Comparison of ENCODE assay signal across 22 mouse cellular contexts in the genomic region with DNA sequence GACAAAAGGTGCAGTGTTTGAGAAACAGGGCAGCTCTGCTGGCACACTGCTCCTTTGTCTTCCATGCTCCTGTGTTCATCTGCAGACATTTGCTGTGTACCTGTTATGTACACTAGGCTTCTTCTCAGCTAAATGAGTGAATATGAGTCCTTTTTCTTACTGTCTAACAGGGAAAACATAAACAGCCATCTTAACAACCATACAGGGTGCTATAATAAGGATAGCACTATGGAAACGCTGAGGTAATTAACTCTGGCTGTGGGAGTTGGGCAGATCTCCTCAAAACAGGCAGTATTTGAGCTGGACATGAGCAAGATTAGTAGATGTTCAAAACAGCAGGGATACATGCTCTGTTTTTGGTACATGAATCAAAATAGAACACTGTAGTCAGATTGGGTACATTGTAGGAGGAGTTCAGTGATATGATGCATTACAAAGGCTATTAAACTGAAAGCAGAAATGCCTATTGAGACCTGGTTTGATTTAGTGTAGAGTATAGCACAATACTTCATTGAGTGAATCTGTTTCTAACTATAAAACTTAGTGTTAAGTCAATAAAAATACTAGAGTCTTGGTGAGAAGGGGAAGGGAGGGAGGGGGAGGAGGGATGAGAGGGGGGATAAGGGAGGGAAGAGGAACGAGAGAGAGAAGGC. TPM values are rescaled to one million over a fixed set of nuclear protein-coding genes. Genes with fewer than 3 reads are reported as not detected.
A peak's percentile ranks its signal among the peaks of the same experiment; 100 is the strongest.
DNase-seq lines count a peak whose midpoint lies in the region; ATAC-seq and TF ChIP-seq lines count a peak whose summit lies in the region.
"Had no signal": no experiment of that assay in that cellular context is flagged by ENCODE, and none has a peak within 500 bp of the region (broad histone marks: within the 10 kb centered on the region; RNA-seq: fewer than 3 reads in every experiment).

No protein-coding gene starts in this region.

- peaks cover 6% of the 10 kb centered on the region for H3K36me3 ChIP-seq in forebrain, postnatal 0 days (ENCODE audit: insufficient read depth)
- H3K36me3 ChIP-seq in forebrain, embryonic 10.5 days (replicated peaks) = no peaks in the 10 kb centered on the region; the same call in 1 of the 2 replicates
- H3K36me3 ChIP-seq in liver, embryonic 11.5 days (ENCODE audit: control insufficient read depth, insufficient read depth, low read length) = no peaks in the 10 kb centered on the region; the same call in 1 of the 2 replicates

- no peaks in the 10 kb centered on the region for H3K27me3 ChIP-seq in forebrain, postnatal 0 days (ENCODE audit: insufficient read depth, low read length)
- no peaks in the 10 kb centered on the region for H3K27me3 ChIP-seq in forebrain, embryonic 10.5 days (ENCODE audit: poor library complexity, severe bottlenecking)
- H3K27me3 ChIP-seq in liver, embryonic 11.5 days (replicated peaks; ENCODE audit: control insufficient read depth, insufficient read depth, low read length) = no peaks in the 10 kb centered on the region
- H3K27me3 ChIP-seq: heart, embryonic 15.5 days; lung, embryonic 15.5 days had no signal

- H3K4me1 ChIP-seq in forebrain, postnatal 0 days (ENCODE audit: insufficient read depth) = no peaks in the 10 kb centered on the region
- H3K4me1 ChIP-seq in forebrain, embryonic 10.5 days = no peaks in the 10 kb centered on the region
- no peaks in the 10 kb centered on the region for H3K4me1 ChIP-seq in liver, embryonic 11.5 days (replicated peaks; ENCODE audit: control insufficient read depth, insufficient read depth, low read length)
- H3K4me1 ChIP-seq: heart, embryonic 15.5 days; lung, embryonic 15.5 days had no signal

- H3K9ac ChIP-seq in forebrain, postnatal 0 days = no peak overlapping the region
- H3K9ac ChIP-seq in liver, embryonic 11.5 days (ENCODE audit: low read depth, low read length) = no peak overlapping the region
- H3K9ac ChIP-seq: heart, embryonic 15.5 days; liver, embryonic 14.5 days; lung, embryonic 15.5 days had no signal

- H3K4me3 ChIP-seq in forebrain, postnatal 0 days (ENCODE audit: low read depth, low read length) = no peak overlapping the region
- no peak overlapping the region for H3K4me3 ChIP-seq in forebrain, embryonic 10.5 days
- H3K4me3 ChIP-seq in liver, embryonic 11.5 days (ENCODE audit: low read depth, low read length) = no peak overlapping the region
- H3K4me3 ChIP-seq: heart, adult 2 months; heart, embryonic 15.5 days; lung, embryonic 15.5 days had no signal

- H3K9me3 ChIP-seq in forebrain, postnatal 0 days (ENCODE audit: low read length) = no peaks in the 10 kb centered on the region
- no peaks in the 10 kb centered on the region for H3K9me3 ChIP-seq in forebrain, embryonic 10.5 days
- no peaks in the 10 kb centered on the region for H3K9me3 ChIP-seq in liver, embryonic 11.5 days (ENCODE audit: control insufficient read depth, low read length)
- H3K9me3 ChIP-seq: heart, embryonic 15.5 days; lung, embryonic 15.5 days had no signal

- TF ChIP-seq CTCF in forebrain, postnatal 0 days (IDR thresholded peaks at IDR 0.05; ENCODE audit: low read depth) = no peak

- H3K27ac ChIP-seq in forebrain, postnatal 0 days (ENCODE audit: low read depth, low read length) = no peak overlapping the region
- H3K27ac ChIP-seq in forebrain, embryonic 10.5 days = no peak overlapping the region
- H3K27ac ChIP-seq in liver, embryonic 11.5 days (ENCODE audit: low read depth, low read length) = no peak overlapping the region
- H3K27ac ChIP-seq: heart, adult 2 months; heart, embryonic 15.5 days; liver, embryonic 14.5 days; lung, embryonic 15.5 days had no signal

- peak; percentile 40; the same call in 1 of the 2 replicates for ATAC-seq in forebrain, postnatal 0 days
- no peak for ATAC-seq in liver, embryonic 11.5 days (replicated peaks; ENCODE audit: low FRiP score)
- ATAC-seq: forebrain, embryonic 16.5 days; inflammation-experienced regulatory T-cells, adult 6 months had no signal

- intact Hi-C loops in left cerebral cortex, postnatal 10 days (cut with DNase I) = no loop called here

- no peak overlapping the region for H3K4me2 ChIP-seq in forebrain, postnatal 0 days (ENCODE audit: low read depth)
- H3K4me2 ChIP-seq in liver, embryonic 11.5 days = no peak overlapping the region
- H3K4me2 ChIP-seq: heart, embryonic 15.5 days; lung, embryonic 15.5 days had no signal

- no peak for DNase-seq in forebrain, postnatal 0 days
- no peak for DNase-seq in forebrain, embryonic 10.5 days (ENCODE audit: extremely low spot score, low spot score)
- DNase-seq in left cerebral cortex, adult 11 months (ENCODE audit: low spot score) = peak; percentile 10
- no peak for DNase-seq in left cerebral cortex, postnatal 10 days (ENCODE audit: extremely low spot score in 1 of 2, low spot score in 2 of 2)
- DNase-seq in retina, postnatal 1 day = peak; percentile 5
- DNase-seq in retina, embryonic 14.5 days (ENCODE audit: low spot score) = no peak
- peak; percentile 62 for DNase-seq in telencephalon, adult 2 months (ENCODE audit: low read depth, low spot score)
- no peak for DNase-seq in liver, embryonic 11.5 days (ENCODE audit: low spot score)
- DNase-seq: adrenal gland, adult 2 months; cerebellum, postnatal 14 days; embryo, embryonic 11 days; gastrocnemius, postnatal 14 days; heart, adult 2 months; kidney, adult 2 months; kidney, postnatal 10 days; lung, postnatal 4 days; thymus, postnatal 36 days had no signal

- WGBS in forebrain, postnatal 0 days = 41% methylated on average over 2 of the region's 2 CpGs
- 76% methylated on average over 2 of the region's 2 CpGs for WGBS in forebrain, embryonic 10.5 days
- WGBS in liver, embryonic 11.5 days = 69% methylated on average over 2 of the region's 2 CpGs

RNA-seq across cellular contexts. Expression of gene Oxsm, which starts 47.3 kb away (rescaled TPM):
- 4.2 and 4.3 TPM in 2 replicates for total RNA-seq in forebrain, postnatal 0 days (2014; rRNA removed)
- polyA plus RNA-seq in forebrain, postnatal 0 days (2015; fragmentation: Nextera tagmentation; extraction: Ambion mirVana) = 0.84 and 1.2 TPM in 2 replicates
- polyA plus RNA-seq in forebrain, embryonic 10.5 days (2016; fragmentation: Nextera tagmentation; extraction: Ambion mirVana) = 1.3 and 1.6 TPM in 2 replicates
- 10 to 100 TPM in 1 of 2 experiments, 1 to 10 TPM in 1; 10.0 to 11.9 TPM for total RNA-seq in left cerebral cortex, postnatal 10 days (2021)
- polyA plus RNA-seq in liver, embryonic 11.5 days (2014; fragmentation: Nextera tagmentation; extraction: Ambion mirVana) = 2.6 and 2.9 TPM in 2 replicates

RNA-seq across cellular contexts. Expression of gene Ngly1, which starts 47.9 kb away (rescaled TPM):
- total RNA-seq in forebrain, postnatal 0 days (2014; rRNA removed) = 25.5 and 25.6 TPM in 2 replicates
- polyA plus RNA-seq in forebrain, postnatal 0 days (2015; fragmentation: Nextera tagmentation; extraction: Ambion mirVana) = 21.2 and 22.9 TPM in 2 replicates
- 17.8 and 18.0 TPM in 2 replicates for polyA plus RNA-seq in forebrain, embryonic 10.5 days (2016; fragmentation: Nextera tagmentation; extraction: Ambion mirVana)
- total RNA-seq in left cerebral cortex, postnatal 10 days (2021) = 10 to 100 TPM; 30.2 to 31.2 TPM
- 25.7 and 29.3 TPM in 2 replicates for polyA plus RNA-seq in liver, embryonic 11.5 days (2014; fragmentation: Nextera tagmentation; extraction: Ambion mirVana)

Comparison
In these comparisons a context has a peak if more than half of its experiments do, and no peak if none do; other contexts are left out.
1. DNase-seq: peak in left cerebral cortex, adult 11 months (single experiment), retina, postnatal 1 day (single experiment) and telencephalon, adult 2 months (single experiment); none in forebrain, postnatal 0 days (single experiment), forebrain, embryonic 10.5 days (single experiment), left cerebral cortex, postnatal 10 days (0 of 2), retina, embryonic 14.5 days (single experiment) and liver, embryonic 11.5 days (single experiment).